Mouse (Mus musculus): ENCODE results near the gene Agpat3. TPM values are rescaled to one million over a fixed set of nuclear protein-coding genes. Genes with fewer than 3 reads are reported as not detected.

Gene Agpat3
- polyA plus RNA-seq, 1 experiment, result 36.8 TPM

DNA sequence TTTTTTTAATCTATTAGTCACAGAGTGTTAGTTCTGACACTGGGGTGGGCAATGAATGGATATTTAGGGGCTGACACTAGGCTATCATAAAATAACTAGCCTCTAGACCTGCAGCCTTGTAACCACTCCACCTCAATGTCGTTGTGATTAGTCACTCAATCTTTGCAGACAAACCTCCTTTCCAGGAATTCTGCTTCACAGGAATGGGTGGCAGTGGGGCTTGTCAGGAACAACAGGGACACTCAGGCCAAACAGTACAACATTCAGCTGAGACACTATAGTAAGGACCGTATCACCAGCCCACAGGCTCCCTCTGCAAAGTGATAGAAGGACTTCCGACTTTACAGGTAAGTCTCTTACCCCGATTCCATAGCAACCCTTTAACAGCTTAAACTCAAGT is 105.6 kb downstream of the Agpat3 start:
- H3K4me1 ChIP-seq (ENCODE audit: control insufficient read depth, insufficient read depth, low read length), result peaks cover 10% of the 10 kb centered on the region
- H3K4me3 ChIP-seq (ENCODE audit: insufficient read depth, low read length), result no peak overlapping the region
- H3K27ac ChIP-seq (ENCODE audit: insufficient read depth, low read depth, low read length), result no peak overlapping the region
- TF ChIP-seq CTCF (IDR thresholded peaks at IDR 0.05; ENCODE audit: low read depth, low read length) (no peak), POLR2A (IDR thresholded peaks at IDR 0.05; ENCODE audit: borderline replicate concordance, low read depth, low read length) (no peak)

DNA sequence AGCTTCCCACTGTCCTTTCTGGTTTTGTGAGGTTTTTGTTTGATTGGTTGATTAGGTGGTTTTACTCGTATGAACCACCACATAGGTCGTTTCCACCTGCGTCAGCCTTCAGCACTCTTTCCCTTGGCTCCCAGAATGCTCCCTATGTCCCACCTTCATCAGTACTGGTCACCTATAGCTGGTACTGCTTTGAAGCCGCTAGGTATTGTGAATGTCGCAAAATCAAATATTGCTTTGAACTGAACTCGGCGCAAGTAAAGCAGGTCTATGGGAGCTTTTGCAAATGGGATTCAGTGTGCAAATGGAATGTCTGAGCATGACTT is 107.1 kb downstream of the Agpat3 start:
- no peak for TF ChIP-seq CTCF (IDR thresholded peaks at IDR 0.05; ENCODE audit: low read depth, low read length)
- no peak for TF ChIP-seq POLR2A (IDR thresholded peaks at IDR 0.05; ENCODE audit: borderline replicate concordance, low read depth, low read length)
- 0 out of 2 replicates have a peak overlapping the region, but pooled peaks have one; percentile 4 for H3K27ac ChIP-seq (ENCODE audit: insufficient read depth, low read depth, low read length)
- H3K4me3 ChIP-seq (ENCODE audit: insufficient read depth, low read length), result peak overlapping the region; percentile 88
- H3K4me1 ChIP-seq (ENCODE audit: control insufficient read depth, insufficient read depth, low read length), result peaks cover 10% of the 10 kb centered on the region

DNA sequence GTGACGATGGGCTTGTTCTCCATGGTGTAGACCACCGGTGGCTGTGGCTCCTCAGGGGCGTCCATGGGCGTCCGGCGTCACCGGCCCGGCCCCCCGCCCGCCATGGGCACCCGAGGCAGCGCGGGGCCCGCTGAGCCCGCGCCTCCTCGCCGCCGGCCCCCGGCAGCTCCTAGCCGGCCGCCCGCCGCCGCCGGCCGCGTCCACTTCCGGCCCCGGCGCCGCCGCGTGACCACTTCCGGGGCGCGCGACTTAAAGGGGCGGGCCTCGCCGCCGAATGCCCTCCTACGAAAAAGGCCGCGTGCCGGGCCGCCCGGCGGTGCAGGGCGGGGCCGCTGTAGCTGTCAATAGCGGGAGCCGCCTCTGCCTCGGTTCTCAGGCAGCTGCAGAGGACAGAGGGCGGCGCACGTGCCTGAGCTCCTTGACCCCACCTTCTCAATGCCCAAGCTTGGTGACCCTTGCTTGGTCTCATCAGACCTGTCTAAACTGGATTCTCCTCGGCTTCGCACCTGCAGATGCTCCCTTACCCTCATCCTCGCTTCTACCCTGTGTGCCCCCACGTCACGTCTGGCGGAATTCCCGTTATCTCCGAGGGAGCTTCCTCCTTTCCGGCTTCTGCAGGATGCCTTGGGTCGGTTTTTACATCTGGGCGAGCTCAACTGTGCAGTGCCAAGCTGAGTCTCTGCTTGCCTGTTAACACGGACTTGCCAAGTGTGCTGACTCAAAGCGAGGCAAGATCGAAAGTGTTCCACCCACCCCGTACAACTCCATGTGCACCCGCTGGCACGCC is 107.7 kb downstream of the Agpat3 start, which contains the start of gene Trappc10:
Gene Trappc10 (minus strand): TSS at position 204 of the 787 bp plus-strand sequence.
- peak within 1 kb of the TSS; percentile 88 for H3K4me3 ChIP-seq (ENCODE audit: insufficient read depth, low read length)
- H3K27ac ChIP-seq (ENCODE audit: insufficient read depth, low read depth, low read length), result peak within 1 kb of the TSS; percentile 35
- peaks cover 10% of the 10 kb centered on the region for H3K4me1 ChIP-seq (ENCODE audit: control insufficient read depth, insufficient read depth, low read length)
- TF ChIP-seq CTCF (IDR thresholded peaks at IDR 0.05; ENCODE audit: low read depth, low read length) (no peak), POLR2A (IDR thresholded peaks at IDR 0.05; ENCODE audit: borderline replicate concordance, low read depth, low read length) (no peak)

DNA sequence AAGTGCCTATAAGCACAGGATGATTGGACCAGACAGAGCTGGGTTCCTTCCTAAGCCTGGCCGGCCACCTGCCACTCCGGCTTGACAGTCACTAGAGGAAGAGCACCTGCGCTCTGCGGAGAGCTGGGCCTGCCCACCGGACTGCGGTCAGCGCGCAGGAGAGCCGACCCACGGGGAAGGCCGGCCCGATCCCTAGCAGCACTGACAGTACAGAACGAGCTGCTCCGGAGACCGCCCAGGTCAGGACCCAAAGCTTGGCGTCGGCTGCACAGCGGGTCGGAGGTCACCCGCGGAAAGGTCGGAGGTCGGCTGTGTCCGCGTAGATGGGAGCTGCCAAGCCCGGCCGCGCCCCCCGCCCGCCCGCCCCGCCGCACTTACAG is 108.2 kb downstream of the Agpat3 start:
- TF ChIP-seq POLR2A (IDR thresholded peaks at IDR 0.05; ENCODE audit: borderline replicate concordance, low read depth, low read length), result no peak
- TF ChIP-seq CTCF (IDR thresholded peaks at IDR 0.05; ENCODE audit: low read depth, low read length), result no peak
- peak overlapping the region; percentile 35 for H3K27ac ChIP-seq (ENCODE audit: insufficient read depth, low read depth, low read length)
- H3K4me1 ChIP-seq (ENCODE audit: control insufficient read depth, insufficient read depth, low read length), result peaks cover 10% of the 10 kb centered on the region
- H3K4me3 ChIP-seq (ENCODE audit: insufficient read depth, low read length), result peak overlapping the region; percentile 88

DNA sequence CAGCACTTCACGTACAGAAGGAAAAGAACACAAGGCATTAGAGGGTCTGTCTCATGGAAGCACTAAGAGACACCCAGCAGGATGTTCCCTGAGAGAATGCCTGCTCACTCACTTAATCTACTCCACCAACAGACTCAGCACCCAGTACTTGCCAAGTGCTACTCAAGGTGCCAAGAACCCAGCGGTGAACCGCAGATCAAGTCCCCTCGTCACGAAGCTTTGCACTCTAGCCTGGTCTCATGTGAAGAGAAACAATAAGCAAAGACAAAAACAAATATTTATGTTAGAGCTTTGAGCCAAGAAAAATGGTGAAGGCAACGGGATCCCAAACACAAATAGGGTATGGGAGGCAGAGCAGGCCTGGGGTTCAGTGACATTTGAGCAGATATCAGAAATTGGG is 113.4 kb downstream of the Agpat3 start:
- Histone ChIP-seq H3K4me3 (ENCODE audit: insufficient read depth, low read length) (no peak overlapping the region), H3K27ac (ENCODE audit: insufficient read depth, low read depth, low read length) (no peak overlapping the region), H3K4me1 (ENCODE audit: control insufficient read depth, insufficient read depth, low read length) (peaks cover 24% of the 10 kb centered on the region)
- no peak for TF ChIP-seq CTCF (IDR thresholded peaks at IDR 0.05; ENCODE audit: low read depth, low read length)
- no peak for TF ChIP-seq POLR2A (IDR thresholded peaks at IDR 0.05; ENCODE audit: borderline replicate concordance, low read depth, low read length)

DNA sequence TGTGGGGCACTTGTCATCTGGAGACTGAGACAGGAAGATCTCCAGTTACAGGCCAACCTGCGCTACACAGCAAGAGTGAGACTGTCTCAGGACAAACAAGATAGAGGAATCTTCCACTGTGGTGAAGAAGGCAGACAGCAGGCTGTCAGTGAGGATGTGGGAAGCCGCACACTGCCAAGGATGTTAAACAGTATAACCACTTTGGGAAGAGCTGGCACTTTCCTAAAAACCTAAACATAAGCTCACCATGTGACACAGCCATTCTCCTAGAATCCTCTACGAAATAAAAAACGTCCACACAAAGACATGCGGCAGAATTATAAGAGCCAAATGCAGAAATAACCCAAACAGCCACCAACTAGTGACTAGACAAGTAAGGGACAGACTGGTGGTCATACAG is 114.0 kb downstream of the Agpat3 start:
- Histone ChIP-seq H3K4me3 (ENCODE audit: insufficient read depth, low read length) (no peak overlapping the region), H3K4me1 (ENCODE audit: control insufficient read depth, insufficient read depth, low read length) (peaks cover 29% of the 10 kb centered on the region), H3K27ac (ENCODE audit: insufficient read depth, low read depth, low read length) (no peak overlapping the region)
- TF ChIP-seq CTCF (IDR thresholded peaks at IDR 0.05; ENCODE audit: low read depth, low read length) (no peak), POLR2A (IDR thresholded peaks at IDR 0.05; ENCODE audit: borderline replicate concordance, low read depth, low read length) (no peak)

DNA sequence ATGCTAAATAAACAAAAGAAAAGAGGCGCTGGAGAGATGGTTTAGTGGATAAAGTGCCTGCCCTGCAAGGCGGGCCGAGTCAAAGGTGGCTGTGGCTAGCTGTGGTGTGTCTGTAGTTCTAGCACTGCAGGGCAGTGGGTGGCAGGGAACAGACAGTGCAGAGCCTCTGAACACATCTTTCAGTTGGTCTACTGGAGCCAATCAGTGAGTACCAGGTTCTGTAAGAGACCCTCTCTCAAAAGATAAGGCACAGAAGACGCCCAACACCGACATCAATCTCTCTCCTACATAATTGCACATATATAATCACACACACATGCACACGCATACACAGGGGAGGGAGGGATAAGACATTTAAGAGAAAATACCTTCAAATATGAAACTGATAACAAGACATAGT is 114.5 kb downstream of the Agpat3 start:
- no peak overlapping the region for H3K27ac ChIP-seq (ENCODE audit: insufficient read depth, low read depth, low read length)
- peaks cover 29% of the 10 kb centered on the region for H3K4me1 ChIP-seq (ENCODE audit: control insufficient read depth, insufficient read depth, low read length)
- no peak overlapping the region for H3K4me3 ChIP-seq (ENCODE audit: insufficient read depth, low read length)
- TF ChIP-seq CTCF (IDR thresholded peaks at IDR 0.05; ENCODE audit: low read depth, low read length), result no peak
- TF ChIP-seq POLR2A (IDR thresholded peaks at IDR 0.05; ENCODE audit: borderline replicate concordance, low read depth, low read length), result no peak

DNA sequence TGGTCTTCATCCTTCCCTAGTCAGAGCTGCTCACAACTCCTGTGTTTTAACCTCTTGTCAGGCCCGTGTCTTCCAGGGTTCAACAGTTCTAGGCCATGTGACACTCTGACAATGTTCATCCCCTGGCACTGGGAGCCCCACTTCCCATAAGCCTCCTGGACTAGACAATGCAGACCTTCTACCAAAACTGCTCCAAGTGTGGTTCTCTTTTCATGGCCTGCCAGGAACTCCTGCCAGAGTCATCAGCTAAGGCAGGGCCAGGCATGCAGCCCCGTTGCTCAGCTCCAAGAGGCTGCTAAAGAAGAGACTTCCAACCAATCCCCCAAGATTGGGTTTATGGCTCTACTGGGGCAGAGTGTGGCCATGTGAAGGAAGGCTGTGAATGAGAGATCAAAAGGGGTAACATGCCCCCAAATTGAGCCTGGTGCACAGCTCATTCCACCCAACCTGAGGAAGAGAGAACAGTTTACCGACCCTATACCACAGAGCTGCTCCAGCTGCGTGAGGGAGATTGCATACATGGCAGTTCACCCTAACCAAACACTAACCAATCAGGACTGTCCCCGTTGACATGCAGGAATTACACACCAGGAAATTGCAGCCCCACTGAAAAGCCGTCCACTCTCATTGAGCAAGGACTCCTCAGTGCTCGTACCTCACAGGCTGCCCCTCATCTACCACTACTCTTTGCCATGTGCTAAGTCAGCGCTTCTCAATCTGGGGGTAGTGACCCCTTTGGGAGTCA is 115.2 kb downstream of the Agpat3 start:
- Histone ChIP-seq H3K4me3 (ENCODE audit: insufficient read depth, low read length) (no peak overlapping the region), H3K4me1 (ENCODE audit: control insufficient read depth, insufficient read depth, low read length) (peaks cover 35% of the 10 kb centered on the region), H3K27ac (ENCODE audit: insufficient read depth, low read depth, low read length) (no peak overlapping the region)
- TF ChIP-seq CTCF (IDR thresholded peaks at IDR 0.05; ENCODE audit: low read depth, low read length) (no peak), POLR2A (IDR thresholded peaks at IDR 0.05; ENCODE audit: borderline replicate concordance, low read depth, low read length) (no peak)

DNA sequence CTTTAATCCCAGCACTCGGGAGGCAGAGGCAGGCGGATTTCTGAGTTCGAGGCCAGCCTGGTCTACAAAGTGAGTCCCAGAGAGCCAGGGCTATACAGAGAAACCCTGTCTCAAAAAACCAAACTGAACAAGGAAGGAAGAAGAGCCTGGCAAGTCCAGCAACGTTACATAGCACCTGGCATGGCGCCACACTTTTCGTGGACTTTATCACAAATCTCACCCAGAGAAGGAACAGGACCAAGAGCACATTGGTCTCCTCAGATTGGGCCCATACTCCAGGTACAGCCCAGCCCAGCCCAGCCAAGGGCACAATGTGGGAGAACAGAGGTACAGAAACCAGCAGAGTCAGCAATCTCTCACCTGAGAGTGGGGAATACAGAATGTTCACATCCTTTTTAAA is 118.5 kb downstream of the Agpat3 start:
- Histone ChIP-seq H3K4me3 (ENCODE audit: insufficient read depth, low read length) (no peak overlapping the region), H3K4me1 (ENCODE audit: control insufficient read depth, insufficient read depth, low read length) (peaks cover 40% of the 10 kb centered on the region), H3K27ac (ENCODE audit: insufficient read depth, low read depth, low read length) (no peak overlapping the region)
- no peak for TF ChIP-seq CTCF (IDR thresholded peaks at IDR 0.05; ENCODE audit: low read depth, low read length)
- TF ChIP-seq POLR2A (IDR thresholded peaks at IDR 0.05; ENCODE audit: borderline replicate concordance, low read depth, low read length), result no peak

DNA sequence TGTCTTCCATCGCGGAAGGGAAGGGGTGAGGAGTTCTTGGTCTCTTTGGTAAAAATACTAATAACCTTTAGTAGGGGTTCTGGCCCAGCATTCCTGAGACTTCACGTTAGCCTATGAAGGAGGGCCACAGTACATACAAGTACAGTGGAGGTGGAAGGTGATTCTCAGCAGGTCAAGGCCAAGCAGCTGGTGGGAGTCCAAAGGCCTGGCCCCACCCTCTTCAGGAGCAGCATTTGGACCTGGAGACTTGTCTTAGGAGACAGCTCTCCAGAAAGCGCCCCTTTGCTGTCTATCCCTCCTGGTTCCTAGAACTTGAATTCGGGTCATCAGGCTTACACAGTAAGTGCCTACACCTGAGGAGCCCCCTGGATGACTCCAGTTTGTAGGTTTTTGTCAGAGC is 119.1 kb downstream of the Agpat3 start:
- no peak overlapping the region for H3K4me3 ChIP-seq (ENCODE audit: insufficient read depth, low read length)
- no peak overlapping the region for H3K27ac ChIP-seq (ENCODE audit: insufficient read depth, low read depth, low read length)
- TF ChIP-seq POLR2A (IDR thresholded peaks at IDR 0.05; ENCODE audit: borderline replicate concordance, low read depth, low read length) (no peak), CTCF (IDR thresholded peaks at IDR 0.05; ENCODE audit: low read depth, low read length) (no peak)
- H3K4me1 ChIP-seq (ENCODE audit: control insufficient read depth, insufficient read depth, low read length), result peaks cover 45% of the 10 kb centered on the region
